Mouse (Mus musculus): Measurements from ENCODE around the gene Suclg2.

Gene Suclg2

DNA sequence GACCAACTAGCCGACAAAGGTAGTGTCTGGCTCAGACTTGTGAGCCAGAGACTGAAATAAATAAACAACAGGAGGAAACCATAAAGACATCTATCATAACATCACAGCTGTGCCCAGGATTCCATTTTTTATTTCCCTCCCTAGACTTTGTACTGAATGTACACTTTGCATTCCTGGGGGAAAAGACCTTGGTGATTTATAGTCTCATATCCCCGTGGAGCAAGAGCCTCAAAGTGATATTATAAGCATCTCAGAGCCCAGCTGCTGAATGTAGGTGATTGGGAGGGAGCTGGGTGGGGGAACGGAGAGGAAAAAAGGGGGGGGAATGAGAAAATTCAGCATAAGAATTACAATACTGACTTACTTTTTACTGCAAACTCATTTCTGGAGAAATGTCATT lies 259.2 kb downstream of the Suclg2 start:
- no peak for DNase-seq (ENCODE audit: low spot score)

DNA sequence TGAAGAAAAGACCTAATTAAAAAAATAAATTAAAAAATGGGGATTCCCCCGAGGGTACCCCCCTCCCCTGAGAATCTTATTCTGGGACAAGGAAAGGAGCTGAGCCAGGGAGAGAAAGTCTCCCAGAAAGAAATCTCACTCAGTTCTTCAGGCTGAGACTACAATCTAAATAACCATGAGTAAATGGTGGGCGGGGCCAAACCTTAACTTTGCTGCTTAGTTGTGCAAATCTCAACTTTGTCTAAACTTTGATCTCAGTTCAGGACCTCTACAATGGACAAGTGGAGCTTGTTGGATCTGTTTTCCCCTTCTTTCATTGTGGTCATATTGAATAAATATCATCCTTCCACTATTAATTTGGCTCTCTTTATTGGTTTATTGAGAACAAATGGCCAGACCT lies 272.4 kb downstream of the Suclg2 start:
- DNase-seq (ENCODE audit: low spot score), result no peak

DNA sequence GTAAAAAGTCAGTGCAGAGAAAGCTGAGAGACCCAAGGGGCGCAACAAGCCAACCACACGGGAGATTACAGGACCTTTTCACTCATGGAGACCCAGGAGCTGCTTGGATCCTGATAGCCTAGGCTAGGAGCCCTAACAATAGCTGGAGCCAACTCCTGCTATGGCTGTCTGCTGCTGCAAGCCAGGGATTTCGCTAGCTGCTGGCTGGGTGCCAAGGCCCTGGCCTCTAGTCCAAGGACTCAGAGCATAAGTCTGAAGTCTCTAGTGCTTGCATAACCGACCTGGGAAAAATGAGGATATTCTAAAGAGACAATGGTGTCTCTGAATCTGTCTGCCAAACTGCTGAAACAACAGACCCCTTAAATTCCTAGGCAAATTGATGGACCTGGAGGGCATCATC lies 273.6 kb downstream of the Suclg2 start:
- DNase-seq (ENCODE audit: low spot score), result no peak

Data from layer of hippocampus, adult 11-12 months (tissue).